Mouse (Mus musculus): ENCODE measurements around the gene Ascc1. TPM values are rescaled to one million over a fixed set of nuclear protein-coding genes. Genes with fewer than 3 reads are reported as not detected.

Ascc1 gene
- polyA plus RNA-seq, 1 experiment: 26.5 TPM

DNA sequence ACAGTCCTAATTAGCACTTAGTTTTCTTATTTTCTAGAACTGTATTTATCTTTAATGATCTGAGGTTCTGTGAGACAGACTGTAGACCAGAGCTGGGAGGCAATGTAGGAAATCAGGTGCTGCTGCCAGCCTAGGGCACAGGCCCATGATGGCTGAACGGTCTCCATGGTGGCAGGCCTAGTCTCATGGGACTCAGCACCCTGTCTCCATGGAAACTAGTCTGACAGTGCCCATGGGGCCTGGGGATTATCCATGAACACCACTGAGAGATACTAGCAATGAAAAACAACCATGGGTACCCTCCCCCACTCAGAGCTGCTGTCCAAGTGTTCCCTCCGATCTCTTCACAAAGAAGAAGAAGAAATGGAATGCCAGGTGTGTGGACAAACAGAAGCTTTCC lies 29.4 kb downstream of the Ascc1 start:
- no peak overlapping the region for H3K4me3 ChIP-seq (ENCODE audit: insufficient read depth, low read length)
- no peak for TF ChIP-seq CTCF (IDR thresholded peaks at IDR 0.05; ENCODE audit: low read depth, low read length)
- no peak for TF ChIP-seq POLR2A (IDR thresholded peaks at IDR 0.05; ENCODE audit: borderline replicate concordance, low read depth, low read length)
- no peak overlapping the region for H3K27ac ChIP-seq (ENCODE audit: insufficient read depth, low read depth, low read length)
- peaks cover 34% of the 10 kb centered on the region for H3K4me1 ChIP-seq (ENCODE audit: control insufficient read depth, insufficient read depth, low read length)

DNA sequence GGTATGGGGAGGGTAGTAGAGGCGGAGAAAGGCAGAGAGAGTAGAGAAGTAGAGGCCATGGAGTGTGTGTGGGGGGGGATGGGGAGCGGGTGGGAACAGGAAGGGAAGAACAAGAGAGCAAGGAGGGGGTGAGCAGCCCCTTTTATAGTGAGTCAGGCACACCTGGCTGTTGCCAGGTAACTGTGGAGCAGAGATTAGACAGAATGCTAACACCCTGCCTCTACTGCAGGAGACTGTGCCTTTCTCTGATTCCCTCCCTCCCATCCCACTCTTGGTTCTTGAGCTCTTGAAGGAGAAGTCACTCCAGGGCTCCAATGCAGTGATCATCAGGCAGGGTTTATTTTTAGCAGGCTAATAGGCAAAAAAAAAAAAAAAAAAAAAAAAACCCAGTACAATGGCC lies 30.0 kb downstream of the Ascc1 start:
- Histone ChIP-seq H3K4me3 (ENCODE audit: insufficient read depth, low read length) (no peak overlapping the region), H3K4me1 (ENCODE audit: control insufficient read depth, insufficient read depth, low read length) (peaks cover 29% of the 10 kb centered on the region), H3K27ac (ENCODE audit: insufficient read depth, low read depth, low read length) (no peak overlapping the region)
- TF ChIP-seq POLR2A (IDR thresholded peaks at IDR 0.05; ENCODE audit: borderline replicate concordance, low read depth, low read length): no peak
- TF ChIP-seq CTCF (IDR thresholded peaks at IDR 0.05; ENCODE audit: low read depth, low read length): no peak

DNA sequence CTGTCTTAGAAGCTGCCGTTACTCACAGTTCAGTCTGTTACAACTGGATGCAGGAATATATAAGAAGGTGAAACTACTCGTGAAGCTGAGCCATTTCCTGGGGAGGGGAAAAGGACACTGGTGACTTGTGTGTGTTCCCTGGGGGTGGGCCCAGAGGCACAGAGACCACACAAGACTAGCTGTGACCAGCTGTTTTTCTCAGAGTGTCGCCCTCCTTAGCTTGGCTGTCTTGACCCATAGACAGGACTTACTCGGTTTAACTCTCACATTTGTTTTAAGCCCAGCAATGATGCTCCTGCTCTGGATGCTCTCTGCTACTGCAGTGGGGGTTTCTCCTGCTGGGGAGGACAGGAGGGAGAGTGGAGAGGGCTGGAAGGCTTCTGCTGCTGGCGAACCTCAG lies 30.5 kb downstream of the Ascc1 start:
- H3K4me1 ChIP-seq (ENCODE audit: control insufficient read depth, insufficient read depth, low read length): peaks cover 25% of the 10 kb centered on the region
- TF ChIP-seq POLR2A (IDR thresholded peaks at IDR 0.05; ENCODE audit: borderline replicate concordance, low read depth, low read length) (no peak), CTCF (IDR thresholded peaks at IDR 0.05; ENCODE audit: low read depth, low read length) (no peak)

DNA sequence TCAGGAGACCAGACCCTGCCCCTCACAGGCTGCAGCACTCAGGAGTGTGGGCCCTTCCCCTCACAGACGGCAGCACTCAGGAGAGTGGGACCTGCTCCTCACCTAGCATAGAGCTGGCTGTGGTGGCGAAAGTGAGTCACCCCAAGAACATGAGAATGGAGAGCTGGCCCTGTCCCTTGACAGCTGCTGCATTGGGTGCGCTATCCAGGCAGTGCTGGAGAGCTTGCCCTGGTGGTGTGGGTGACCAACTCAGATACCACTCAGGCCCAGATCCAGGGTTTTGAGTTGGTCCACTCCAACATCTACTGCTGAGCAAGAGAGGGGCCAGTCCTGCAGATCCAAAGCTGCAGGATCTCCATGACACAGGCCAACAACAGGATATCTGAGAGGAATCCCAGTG lies 32.0 kb downstream of the Ascc1 start:
- Histone ChIP-seq H3K4me1 (ENCODE audit: control insufficient read depth, insufficient read depth, low read length) (peaks cover 18% of the 10 kb centered on the region), H3K4me3 (ENCODE audit: insufficient read depth, low read length) (no peak overlapping the region), H3K27ac (ENCODE audit: insufficient read depth, low read depth, low read length) (no peak overlapping the region)
- TF ChIP-seq CTCF (IDR thresholded peaks at IDR 0.05; ENCODE audit: low read depth, low read length) (no peak), POLR2A (IDR thresholded peaks at IDR 0.05; ENCODE audit: borderline replicate concordance, low read depth, low read length) (no peak)

More for the DNA sequence above, 30.5 kb downstream of the Ascc1 start:
- Histone ChIP-seq H3K27ac (ENCODE audit: insufficient read depth, low read depth, low read length) (no peak overlapping the region), H3K4me3 (ENCODE audit: insufficient read depth, low read length) (no peak overlapping the region)

DNA sequence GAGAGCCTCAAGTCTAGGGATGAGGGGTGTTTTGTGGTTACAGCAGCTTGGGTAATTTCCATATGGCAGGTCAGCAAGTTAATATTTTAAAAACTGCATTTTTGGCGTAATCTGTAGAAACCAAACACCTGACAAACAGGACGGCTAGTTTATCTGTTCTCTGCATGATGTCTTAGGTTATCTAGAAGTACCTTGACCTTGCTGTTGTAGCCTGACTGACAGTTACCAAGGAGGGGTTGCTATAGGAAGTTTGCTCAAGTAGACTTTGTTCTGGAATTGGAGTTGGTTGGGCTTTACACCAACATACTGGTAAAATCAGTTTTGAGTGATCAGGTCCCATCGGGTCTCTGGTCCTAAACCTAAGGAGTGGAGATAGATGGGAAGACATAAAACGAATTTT lies 33.1 kb downstream of the Ascc1 start:
- Histone ChIP-seq H3K27ac (ENCODE audit: insufficient read depth, low read depth, low read length) (no peak overlapping the region), H3K4me1 (ENCODE audit: control insufficient read depth, insufficient read depth, low read length) (peaks cover 18% of the 10 kb centered on the region), H3K4me3 (ENCODE audit: insufficient read depth, low read length) (no peak overlapping the region)
- TF ChIP-seq POLR2A (IDR thresholded peaks at IDR 0.05; ENCODE audit: borderline replicate concordance, low read depth, low read length): no peak
- no peak for TF ChIP-seq CTCF (IDR thresholded peaks at IDR 0.05; ENCODE audit: low read depth, low read length)

DNA sequence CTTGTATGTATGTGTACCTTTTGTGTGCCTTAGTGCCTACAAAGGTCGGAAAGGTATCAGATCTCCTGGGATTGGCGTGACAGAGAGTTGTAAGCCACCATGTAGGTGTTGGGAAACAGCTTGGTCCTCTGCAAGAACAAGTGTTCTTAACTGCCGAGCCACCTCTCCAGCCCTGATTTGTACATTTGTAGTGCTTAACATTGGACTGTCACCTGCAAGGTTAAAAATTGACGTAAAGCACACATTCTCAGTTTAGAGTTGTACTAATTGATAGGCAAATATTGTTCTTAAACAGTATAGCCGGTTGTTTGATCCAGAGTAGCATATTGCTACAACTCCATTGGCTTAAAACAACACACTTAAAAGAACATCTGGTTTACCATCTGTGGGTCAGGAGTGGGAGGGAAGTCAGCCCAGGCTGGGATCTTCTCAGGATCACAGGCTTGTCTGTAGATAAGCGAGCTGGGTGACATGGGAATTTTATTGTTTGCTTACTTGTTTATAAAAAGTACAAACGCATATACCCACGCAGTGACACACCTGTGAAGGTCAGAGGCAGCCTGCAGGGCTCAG lies 39.8 kb downstream of the Ascc1 start:
- TF ChIP-seq CTCF (IDR thresholded peaks at IDR 0.05; ENCODE audit: low read depth, low read length): no peak
- TF ChIP-seq POLR2A (IDR thresholded peaks at IDR 0.05; ENCODE audit: borderline replicate concordance, low read depth, low read length): no peak
- peaks cover 11% of the 10 kb centered on the region for H3K4me1 ChIP-seq (ENCODE audit: control insufficient read depth, insufficient read depth, low read length)
- no peak overlapping the region for H3K27ac ChIP-seq (ENCODE audit: insufficient read depth, low read depth, low read length)
- H3K4me3 ChIP-seq (ENCODE audit: insufficient read depth, low read length): no peak overlapping the region

DNA sequence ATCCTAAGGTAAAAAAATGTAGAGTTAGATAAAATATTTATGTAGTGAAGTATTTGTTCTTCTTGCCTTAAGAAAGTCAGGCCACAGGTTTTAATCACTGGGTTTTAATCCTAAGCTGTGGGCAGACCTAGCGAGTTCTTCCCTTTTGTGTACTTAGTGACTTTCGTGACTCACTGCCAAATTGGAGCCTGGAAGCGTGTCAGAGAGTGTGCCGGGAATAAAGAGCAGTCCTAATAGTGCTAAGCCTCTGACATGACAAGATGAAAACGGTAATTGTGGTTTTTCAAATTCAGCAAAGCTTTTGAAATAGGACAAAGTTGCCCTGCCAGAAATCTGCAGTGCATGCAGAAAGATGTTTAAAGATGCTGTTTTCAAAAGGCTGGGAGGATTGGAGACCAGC lies 44.1 kb downstream of the Ascc1 start:
- Histone ChIP-seq H3K4me1 (ENCODE audit: control insufficient read depth, insufficient read depth, low read length) (peaks cover 4% of the 10 kb centered on the region; the same call in 1 of the 2 replicates), H3K4me3 (ENCODE audit: insufficient read depth, low read length) (no peak overlapping the region), H3K27ac (ENCODE audit: insufficient read depth, low read depth, low read length) (no peak overlapping the region)
- no peak for TF ChIP-seq CTCF (IDR thresholded peaks at IDR 0.05; ENCODE audit: low read depth, low read length)
- TF ChIP-seq POLR2A (IDR thresholded peaks at IDR 0.05; ENCODE audit: borderline replicate concordance, low read depth, low read length): no peak

DNA sequence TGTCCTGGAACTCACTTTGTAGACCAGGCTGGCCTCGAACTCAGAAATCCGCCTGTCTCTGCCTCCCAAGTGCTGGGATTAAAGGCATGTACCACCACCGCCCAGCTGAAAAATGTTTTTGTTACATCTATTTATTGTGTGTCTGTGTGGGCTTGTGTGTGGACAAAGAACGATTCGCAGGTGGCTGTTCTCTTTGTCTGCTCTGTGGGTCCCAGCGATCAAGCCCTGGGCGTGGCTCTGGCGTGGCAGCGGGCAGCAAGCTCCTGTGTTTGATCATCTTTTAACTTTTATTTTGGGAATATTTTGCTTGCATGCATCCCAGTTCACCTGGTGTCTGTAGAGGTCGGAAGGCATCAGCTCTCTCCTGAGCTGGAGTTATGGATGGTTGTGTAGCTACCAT lies 48.0 kb downstream of the Ascc1 start:
- Histone ChIP-seq H3K4me1 (ENCODE audit: control insufficient read depth, insufficient read depth, low read length) (no peaks in the 10 kb centered on the region), H3K27ac (ENCODE audit: insufficient read depth, low read depth, low read length) (no peak overlapping the region), H3K4me3 (ENCODE audit: insufficient read depth, low read length) (no peak overlapping the region)
- TF ChIP-seq CTCF (IDR thresholded peaks at IDR 0.05; ENCODE audit: low read depth, low read length) (no peak), POLR2A (IDR thresholded peaks at IDR 0.05; ENCODE audit: borderline replicate concordance, low read depth, low read length) (no peak)

DNA sequence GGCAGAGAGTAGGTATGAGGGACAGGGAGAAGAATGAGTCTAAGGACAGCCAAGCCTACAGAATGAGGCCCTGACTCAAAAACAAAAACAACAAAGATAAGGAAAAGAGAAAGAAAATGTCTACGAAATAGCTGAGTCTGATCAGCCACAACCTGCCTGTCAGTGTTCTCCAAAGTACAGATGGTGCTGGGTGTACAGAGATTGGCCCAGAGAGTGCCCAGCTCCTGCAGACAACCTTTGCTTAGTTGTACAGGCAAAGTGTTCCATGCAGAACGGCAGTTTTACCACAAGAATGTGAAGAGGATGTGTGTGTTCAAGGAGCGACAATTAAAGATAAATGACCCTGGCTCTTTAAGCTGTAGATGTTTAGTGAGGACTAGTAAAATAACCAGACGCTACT lies 50.5 kb downstream of the Ascc1 start:
- no peak overlapping the region for H3K4me3 ChIP-seq (ENCODE audit: insufficient read depth, low read length)
- H3K27ac ChIP-seq (ENCODE audit: insufficient read depth, low read depth, low read length): no peak overlapping the region
- no peaks in the 10 kb centered on the region for H3K4me1 ChIP-seq (ENCODE audit: control insufficient read depth, insufficient read depth, low read length)
- TF ChIP-seq POLR2A (IDR thresholded peaks at IDR 0.05; ENCODE audit: borderline replicate concordance, low read depth, low read length) (no peak), CTCF (IDR thresholded peaks at IDR 0.05; ENCODE audit: low read depth, low read length) (no peak)

DNA sequence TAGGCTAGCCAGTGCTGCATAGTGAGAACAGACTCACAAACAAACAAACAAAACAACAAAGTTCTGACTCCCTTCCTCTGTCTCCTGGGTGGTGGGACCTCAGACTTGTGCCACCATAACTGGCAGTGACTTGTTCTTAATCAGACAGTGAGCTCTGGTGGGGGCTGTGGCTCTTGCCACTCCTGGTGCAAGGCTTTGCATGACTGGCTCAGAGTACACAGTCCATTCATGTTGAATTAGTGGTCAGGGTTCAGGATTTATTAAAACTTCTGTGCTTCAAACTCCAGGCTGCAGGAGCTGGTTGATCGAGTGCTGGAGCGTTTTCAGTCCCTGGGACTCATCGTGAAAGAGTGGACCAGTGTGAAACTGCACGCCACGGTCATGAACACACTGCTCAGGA lies 59.6 kb downstream of the Ascc1 start:
- no peak overlapping the region for H3K4me3 ChIP-seq (ENCODE audit: insufficient read depth, low read length)
- TF ChIP-seq CTCF (IDR thresholded peaks at IDR 0.05; ENCODE audit: low read depth, low read length): no peak
- no peak for TF ChIP-seq POLR2A (IDR thresholded peaks at IDR 0.05; ENCODE audit: borderline replicate concordance, low read depth, low read length)

DNA sequence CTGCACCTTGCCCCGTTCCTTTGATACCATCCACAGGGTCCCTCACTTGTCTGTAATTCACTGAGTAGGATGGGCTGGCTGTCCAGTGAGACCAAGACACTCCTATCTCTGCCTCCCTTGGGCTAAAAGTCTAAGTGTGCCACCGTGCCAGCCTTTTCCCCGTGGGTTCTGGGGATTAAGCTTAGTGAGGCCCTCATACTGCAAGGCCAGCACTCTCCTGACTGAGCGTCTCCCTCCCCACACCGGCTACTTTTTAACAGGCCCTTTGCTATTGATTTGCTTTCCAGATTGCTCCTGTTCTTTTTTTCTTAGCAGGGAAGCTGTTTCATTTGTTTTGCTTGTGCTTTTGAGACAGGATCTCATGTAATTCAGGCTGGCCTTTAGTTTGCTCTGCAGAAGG lies 60.3 kb downstream of the Ascc1 start:
- no peak overlapping the region for H3K27ac ChIP-seq (ENCODE audit: insufficient read depth, low read depth, low read length)
- H3K4me3 ChIP-seq (ENCODE audit: insufficient read depth, low read length): no peak overlapping the region
- TF ChIP-seq POLR2A (IDR thresholded peaks at IDR 0.05; ENCODE audit: borderline replicate concordance, low read depth, low read length): no peak
- TF ChIP-seq CTCF (IDR thresholded peaks at IDR 0.05; ENCODE audit: low read depth, low read length): no peak
- peaks cover 3% of the 10 kb centered on the region; the same call in 1 of the 2 replicates for H3K4me1 ChIP-seq (ENCODE audit: control insufficient read depth, insufficient read depth, low read length)

More for the DNA sequence above, 59.6 kb downstream of the Ascc1 start:
- peaks cover 3% of the 10 kb centered on the region; the same call in 1 of the 2 replicates for H3K4me1 ChIP-seq (ENCODE audit: control insufficient read depth, insufficient read depth, low read length)
- H3K27ac ChIP-seq (ENCODE audit: insufficient read depth, low read depth, low read length): no peak overlapping the region

Data from bone marrow macrophage, adult 2 months (primary cell).